Mouse (Mus musculus) testis, postnatal 14 days (tissue): ENCODE measurements around the gene Cry2.

ENCODE experiments used
- DNase-seq: peaks from one replicate; pipeline ENCODE4 v3.0.0; 2021; ENCODE audit warnings: low spot score

The Cry2 gene

DNA sequence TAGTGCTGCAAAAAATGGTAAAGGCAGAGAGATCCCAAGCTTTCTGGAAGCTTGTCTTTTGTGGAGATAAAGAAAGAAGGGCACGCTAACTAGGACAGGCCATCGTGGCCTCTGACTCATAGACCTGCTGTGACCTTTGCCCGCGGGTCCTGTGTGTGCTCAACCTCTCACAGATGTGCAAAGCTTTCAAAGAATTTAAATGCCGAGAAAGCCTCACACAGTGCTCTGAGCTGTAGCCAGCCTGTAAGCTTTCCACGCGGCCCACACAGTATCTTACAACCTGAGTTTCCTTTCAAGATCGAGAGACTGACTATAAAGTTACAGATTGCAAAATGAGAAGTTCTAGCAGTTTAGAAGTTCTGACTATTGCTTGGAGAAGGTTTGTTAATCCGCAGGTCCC lies 12.0 kb upstream of the Cry2 start:
- no peak for DNase-seq

DNA sequence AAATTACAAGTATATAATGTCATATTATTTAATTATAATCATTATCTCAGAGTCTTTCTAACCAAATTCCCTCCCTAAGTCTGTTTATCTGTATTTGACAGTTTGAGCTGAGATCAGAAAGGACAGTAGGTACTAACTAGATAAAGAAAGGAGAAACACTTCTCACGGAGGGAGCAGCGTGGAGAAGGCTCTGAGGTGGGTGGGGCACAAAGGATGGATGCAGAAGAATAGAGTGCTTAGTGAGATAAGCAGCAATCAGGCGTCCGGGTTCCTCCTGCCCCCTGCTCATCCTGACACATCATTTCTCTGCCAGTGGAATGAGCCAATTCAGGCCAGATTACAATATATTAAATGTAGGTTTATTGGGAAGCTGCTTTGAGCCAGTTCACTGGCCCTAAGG lies 10.5 kb upstream of the Cry2 start:
- DNase-seq = no peak

DNA sequence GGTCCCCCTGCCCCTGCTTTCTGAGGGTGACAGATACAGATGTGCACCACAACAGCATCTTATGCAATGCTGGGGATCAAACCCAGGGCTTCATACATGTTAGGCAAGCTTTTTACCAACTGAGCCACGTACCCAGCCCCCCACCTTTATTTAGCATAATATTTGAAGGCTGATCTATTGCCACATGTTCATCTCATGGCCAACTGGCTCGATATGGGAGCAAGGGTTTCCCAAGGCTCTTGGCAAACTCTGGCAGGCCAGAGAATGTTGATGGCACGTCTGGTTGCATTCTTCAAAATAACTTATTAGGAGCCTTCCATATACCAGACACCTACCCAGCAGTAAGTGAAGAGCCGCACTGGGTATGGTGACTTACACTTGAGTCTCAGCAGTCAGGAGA lies 9.5 kb upstream of the Cry2 start:
- no peak for DNase-seq

DNA sequence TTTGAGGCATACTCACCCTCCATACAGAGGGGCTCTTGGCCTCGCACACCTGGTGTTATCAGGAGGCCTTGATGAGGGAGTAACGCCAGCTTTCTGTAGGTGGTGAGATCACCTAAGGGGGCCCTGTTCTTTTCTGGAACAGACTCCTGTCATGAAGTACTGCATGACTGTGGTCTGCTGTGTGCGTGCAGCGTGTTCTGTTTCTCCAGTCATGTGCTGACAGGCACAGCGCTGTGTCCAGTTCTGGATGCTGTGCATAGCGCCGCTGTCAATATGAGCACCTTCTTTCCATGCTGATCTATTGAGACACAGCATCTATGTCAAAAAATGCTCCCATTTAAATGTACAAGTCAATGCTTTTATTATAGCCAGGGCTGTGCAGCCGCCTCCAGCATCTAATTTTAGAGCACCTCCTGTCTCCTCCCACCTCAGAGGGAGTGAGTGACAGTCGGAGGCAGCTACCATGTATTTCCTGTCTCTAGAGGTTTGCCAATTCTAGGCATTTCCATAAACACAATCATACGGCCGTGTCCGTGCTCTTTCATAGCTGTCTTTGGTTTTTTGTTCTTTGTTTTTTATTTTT lies 8.7 kb upstream of the Cry2 start:
- DNase-seq = no peak

DNA sequence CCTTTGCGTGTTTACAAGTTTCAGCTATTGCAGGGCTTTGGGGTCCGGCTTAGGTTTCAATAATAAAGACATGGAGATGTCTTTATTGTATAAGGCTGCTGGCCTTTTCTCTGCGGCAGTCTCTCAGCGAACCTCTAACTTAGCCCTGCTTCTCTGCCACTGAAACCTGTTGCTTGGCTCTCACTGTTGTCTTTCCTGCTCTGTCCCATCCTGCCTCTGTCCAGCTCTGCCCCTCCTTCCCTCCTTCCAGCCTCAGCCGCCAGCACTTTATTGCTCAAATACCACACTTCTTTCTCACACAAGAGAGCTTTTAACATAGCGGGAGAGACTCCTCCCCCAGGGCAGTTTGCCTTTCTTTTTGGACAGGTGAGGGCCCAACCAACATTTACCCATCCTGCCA lies 6.6 kb upstream of the Cry2 start:
- DNase-seq = no peak

DNA sequence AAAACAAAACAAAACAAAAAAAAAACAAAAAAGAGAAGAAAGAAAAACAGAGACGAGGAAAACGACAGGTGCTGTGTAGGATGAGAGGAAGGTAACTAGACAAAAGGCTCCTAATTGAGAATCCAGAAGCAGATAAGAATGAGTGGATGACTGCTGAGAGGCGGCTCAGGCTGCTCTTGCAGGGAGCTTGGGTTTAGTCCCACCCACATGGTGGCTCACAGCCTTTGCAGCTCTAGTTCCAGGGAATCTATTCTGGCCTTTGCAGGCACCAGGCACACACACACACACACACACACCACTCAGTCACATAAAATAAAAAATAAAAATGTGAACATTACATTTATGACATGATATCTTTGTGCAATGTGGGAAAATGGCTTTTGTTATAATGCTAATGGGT lies 4.7 kb upstream of the Cry2 start:
- DNase-seq = no peak

DNA sequence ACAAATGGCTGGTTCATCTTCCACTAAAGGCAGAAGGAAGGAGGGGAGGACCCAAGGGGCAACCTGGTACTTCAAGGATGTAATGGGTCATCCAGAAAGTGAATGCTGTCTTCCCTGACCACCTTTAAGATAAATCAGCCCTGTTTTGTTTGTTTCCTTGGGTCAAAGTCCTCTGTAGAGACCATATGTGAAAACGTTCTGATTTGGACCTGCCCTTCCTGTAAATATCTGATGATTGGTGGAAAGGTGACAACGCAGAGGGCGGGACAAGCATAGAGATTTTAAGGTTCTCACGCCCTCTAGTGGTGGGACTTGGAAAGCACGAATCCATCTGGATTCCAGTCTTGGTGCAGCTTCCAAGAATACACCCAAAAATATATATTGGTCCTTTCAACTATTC lies 4.0 kb upstream of the Cry2 start:
- peak; percentile 62 for DNase-seq

DNA sequence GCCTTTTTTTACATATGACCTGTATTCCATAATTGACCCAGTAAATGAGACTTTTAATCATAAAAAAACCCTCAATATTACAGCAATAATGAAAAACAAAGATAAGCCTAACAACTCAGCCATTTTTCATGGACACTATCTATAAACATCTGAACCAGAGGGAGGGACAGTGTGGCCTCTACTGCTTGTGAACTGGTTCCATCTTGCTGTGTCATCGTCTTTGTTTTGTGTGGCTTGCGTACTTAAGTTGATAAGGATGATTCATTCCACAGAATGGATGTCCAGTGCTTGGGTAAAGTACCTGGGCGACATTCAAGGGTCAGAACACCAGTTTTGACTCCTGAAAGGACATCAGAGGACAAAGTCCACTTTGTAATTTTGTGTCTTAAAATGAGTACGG lies 3.5 kb upstream of the Cry2 start:
- no peak for DNase-seq

DNA sequence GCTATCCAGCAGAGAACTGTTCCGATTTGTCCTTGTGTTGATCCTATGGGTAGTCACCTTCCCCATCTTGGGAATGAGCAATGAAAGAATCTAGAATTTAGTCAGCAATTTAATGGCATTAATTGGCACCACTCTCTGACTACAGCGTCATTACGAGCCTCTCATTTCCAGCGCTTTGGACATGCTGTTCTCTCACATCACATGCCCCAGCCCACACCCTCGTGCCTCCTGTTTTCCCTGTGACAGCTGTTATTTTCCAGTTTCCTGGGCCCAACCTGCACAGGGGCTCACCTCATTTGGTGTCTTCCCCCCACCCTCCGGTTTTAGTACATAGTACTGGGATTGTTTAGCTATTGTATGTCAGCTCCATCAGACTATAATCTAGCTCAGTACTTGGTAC lies 1.2 kb upstream of the Cry2 start:
- no peak for DNase-seq

DNA sequence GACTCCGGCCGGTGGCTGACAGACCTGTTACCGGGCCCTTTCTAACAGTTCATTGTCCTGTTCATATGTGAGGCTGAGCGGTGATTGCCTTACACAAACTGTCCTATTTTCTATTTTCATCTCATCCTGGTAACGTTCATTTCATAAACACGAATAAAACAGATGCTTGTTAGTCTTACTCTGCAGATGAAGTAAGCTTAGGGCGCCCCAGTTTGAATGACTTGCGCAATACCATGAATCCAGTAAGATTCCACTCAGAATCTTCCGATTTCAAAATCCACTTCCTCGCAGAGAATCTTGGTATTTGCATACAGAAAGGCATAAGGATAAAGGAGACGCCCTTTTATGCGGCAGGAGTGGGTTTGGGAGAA lies 517 bp upstream of the Cry2 start:
- no peak for DNase-seq

DNA sequence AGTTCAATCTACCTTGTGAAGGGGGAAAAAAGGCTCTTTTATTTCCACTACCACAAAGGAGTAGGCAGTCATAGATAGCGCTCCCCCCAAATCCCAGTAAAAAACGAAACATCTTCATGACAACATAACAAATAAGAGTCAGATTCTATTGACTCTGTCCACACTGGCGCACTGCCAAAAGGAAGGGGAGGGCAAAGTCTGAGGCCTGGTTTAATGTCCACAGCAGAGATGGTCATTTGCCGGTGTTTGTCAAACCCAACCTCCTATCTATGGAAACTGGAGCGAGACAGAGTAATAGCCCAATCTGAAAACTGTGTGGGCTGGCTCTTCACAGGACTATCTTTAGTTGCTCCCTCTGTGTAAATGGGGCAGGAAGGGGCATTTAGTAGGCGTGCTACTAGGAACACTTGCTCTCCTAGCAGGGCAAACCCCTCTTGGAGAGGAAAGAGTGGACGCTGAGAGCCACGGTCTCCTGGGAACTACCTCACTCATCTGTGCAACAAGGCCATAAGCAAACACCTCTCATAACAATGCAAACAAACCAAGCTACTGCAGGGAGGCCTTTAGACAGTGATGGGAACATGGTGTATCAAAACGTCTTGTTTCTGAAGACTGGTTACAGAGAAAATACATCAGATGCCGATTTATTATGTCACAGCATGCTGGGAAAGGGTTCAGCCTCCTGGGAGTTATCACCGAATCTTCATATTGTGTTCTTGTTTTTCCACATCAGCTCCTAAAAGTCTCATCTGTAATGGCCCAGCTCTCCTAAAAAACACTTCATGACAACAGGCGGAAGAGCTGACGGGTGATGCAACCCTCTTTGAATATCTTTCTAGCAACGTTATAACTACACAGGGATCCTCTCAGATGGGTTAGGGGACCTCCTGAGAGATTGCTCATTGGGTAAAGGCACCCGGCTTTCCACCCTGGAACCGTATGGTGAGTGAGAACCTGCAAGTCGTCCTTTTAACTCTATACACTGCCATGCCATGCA lies 1.2 kb downstream of the Cry2 start:
- DNase-seq = peak; percentile 68

DNA sequence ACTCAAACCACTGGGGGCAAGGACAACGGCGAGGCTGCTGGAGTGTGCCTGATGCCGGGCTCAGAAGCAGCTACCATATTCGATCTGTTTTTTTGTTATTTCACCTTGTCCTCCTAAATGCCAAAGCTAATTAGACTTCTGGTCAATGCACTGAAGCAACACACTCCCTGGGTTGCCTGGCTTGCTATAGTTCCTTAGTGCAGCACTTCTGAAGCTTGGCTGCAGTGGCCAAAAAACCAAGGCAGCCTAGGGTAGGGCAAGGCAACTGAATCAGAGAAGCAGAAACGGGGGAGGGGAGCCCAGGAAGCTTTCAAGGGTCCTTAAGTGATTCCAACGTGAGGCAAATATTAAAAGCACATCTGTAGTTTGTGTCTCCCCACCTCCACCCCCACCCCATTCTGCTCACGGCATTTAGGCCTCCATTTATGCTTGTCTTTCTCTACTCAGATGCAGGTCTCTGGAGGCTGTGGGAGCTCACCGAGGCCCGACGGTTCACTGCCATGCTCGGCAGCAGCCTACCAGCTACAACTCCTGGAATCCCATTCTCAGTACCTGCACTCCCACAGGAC lies 2.1 kb downstream of the Cry2 start:
- no peak for DNase-seq

DNA sequence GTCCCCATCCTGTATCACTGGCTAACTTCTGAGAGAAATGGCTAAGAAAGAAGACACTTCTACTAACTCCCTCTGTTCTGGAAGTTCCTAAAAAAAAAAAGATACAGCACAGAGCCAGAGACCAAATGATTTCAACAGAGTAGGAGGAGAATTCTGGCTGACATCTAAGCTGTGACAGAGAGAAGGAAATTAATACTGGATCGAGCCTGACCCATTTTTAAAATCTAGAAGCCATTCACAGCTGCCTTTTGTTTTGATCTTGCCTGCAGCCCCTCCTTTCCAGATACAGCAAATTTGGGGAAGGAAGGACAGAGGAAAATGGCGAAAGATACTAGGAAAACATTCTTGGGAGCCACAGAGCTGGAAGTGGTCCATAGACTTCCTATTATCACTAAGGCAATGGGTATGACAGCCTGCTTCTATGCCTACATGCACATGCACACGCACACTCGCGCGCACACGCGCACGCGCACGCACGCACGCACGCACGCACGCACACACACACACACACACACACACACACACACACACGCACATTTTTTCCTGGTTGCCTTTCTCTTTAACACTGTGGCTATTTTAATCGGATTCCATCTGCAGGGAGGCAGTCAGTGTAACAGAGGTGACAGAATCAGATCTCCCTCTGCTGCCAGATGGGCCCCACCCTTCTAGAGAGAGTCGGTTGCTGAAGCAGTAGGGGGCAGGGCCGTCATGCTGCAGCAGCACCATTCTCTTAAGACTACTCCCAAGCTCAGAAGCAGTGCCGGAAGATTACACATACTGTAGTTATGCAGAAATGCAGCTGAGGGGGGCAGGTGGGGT lies 2.9 kb downstream of the Cry2 start:
- DNase-seq = peak; percentile 45

DNA sequence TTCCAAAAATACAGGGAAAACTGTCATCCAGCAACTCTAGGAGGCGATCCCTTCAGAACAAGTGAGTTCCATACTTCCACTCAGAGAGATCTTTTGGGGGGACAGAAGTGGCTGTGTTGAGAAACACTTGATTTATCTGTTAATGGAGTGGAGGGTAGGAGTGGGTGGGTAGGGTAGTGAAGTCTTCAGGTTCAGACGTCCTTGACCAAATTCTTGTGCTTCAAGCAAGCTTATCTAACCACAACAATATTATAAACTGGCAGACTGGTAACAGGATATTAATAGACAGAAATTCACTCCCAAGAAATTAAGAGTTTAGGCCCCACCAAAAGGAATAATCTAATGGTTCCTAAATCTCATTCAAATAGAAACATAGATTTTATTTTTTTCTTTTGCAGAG lies 3.8 kb downstream of the Cry2 start:
- no peak for DNase-seq

DNA sequence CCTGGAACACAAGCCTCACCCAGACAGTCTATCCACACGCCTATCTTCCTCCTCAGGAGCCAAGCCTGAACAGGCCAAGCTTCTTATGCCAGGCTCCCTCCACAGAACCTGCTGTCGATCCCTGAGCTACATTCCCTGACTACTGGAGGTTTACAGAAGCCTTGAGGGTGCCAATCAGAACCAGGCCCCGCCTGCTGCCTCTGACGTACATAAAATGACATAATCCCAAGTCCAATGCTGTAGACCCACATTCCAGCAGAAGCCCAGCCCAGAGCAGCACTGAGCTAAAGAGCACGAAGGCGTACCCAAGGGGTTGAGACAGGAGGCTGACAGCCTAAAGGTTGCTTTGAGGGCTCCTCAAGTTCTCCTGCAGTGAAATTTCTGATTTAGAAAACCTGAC lies 6.0 kb downstream of the Cry2 start:
- DNase-seq = peak; percentile 29

DNA sequence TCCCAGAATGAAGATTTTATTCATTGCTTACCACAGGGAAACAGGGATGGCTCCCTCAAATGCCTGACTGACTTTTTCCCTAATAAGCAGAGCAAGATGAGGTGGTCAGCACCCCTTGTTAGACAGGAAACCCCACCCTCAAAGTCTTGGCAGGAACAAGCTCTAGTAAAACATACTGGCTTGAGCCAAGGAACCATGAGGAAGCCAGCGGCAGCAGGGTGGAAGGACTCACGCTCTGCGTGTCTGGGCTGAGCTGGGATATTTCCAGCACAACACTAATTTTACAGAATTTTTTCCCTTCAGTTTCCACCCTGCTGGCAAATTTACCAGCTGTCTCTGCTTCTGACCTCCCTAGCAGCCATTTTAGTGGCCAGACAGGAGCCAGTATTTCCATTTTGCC lies 7.4 kb downstream of the Cry2 start:
- DNase-seq = peak; percentile 34

DNA sequence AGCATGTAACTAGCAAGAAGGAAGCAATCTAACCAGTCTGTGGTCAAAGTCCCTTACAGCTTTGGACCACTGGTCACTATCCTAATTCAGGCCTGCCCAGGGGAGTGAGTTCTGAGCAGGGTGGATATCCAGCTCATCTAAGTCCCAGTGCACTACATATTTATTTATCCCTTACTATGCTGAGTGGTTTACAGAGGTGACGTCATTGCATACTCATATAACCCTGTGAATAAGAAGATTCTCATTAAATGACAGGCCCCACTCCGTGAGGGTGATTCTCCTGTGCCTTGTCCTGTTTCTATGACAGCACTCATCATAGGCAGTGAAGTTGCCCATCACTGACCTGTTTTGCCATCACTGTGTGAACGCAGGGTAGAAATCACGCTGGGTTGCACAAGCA lies 8.5 kb downstream of the Cry2 start:
- DNase-seq = no peak

DNA sequence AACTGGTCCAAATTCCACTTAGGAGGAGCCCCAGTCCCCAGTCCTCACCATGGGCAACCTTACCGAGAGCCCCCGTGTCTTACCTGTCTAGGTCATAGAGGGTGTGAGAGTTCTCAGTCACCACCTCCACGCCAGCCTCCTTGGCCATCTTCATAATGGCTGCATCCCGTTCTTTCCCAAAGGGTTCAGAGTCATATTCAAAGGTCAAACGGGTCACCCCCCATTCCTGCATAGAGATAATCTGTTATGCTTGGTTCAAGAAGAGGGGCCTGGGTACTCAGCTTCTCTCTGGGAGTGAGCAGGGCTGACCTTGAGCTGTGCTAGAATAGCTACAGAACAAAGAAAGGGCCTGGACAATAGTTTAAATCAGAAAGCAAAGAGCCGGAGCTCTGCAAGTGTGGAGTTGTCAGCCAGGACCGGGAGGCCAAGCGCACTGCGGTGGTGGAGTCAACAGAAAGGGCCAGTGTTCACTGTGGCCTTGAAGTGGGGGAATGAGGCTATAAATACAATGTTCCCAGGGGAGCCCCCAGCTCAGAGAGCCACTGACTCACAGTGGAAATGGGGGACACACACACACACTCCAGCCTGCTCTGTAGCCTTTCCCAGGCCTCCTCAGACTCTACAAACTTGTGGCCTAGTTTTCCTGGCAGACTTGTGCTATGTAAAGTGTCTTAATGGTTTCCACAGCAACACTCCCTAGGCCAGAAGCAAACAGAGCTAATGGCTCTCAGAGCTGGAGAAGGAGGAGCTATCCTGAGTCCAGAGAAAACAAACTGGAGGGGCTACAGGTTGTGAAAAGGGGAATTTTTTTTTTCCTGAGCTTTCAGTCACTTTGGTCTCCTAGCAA lies 9.2 kb downstream of the Cry2 start:
- DNase-seq = peak; percentile 72

DNA sequence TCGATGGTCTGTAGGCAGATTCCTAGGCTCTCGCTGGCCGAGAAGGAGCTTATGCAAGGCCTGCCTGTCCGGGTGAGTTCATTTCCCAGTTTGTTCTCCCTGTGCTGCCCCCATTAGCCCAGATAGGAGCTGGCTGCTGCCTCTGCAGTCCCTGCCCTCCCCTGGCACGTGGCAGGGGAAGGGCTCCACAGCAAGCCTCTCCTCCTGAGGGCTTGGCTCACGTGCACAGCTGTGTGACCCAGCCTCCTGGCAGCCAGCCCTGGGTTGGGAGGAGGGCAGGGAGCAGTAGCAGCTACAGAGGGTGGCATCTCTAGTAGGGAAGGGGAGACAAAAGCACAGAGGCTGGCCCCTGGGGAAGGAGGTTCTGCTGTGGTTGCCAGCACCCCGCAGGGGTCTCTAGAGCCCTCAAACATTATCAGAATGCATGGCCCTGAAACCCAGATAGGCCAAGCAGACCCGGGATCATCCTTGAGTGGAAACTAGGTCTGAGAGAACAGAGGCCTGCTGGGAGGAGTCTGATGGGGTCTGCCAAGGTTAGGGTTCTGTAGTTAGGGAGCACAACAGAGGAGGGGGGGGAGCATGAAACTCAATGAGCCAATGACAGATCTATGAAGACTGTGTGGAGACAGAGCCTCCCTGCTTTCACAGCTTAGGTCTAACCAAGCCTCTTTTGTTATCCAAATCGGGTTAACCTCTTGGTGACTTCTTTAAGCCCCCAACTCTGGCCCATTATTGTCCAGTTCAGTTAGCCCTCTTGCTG lies 10.0 kb downstream of the Cry2 start:
- peak; percentile 88 for DNase-seq

DNA sequence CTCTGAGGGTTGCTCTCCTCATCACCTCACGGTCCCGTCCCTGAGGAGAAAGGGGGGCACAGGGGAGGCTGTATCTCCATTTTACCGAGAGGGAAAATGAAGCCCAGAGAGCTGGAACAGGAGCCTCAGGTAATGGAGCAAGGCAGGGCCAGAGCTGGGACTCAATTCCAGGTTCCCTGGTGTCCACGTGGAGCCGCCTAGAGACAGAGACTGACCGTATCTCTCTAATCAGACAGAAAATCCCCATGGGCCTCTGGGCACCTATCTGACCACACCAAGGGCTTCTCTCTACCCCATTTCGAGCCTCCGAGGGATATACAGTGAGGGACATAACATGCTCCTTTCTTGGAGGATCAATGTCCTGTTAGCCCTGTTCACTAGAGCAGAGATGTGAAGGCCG lies 10.7 kb downstream of the Cry2 start:
- DNase-seq = no peak
